Mouse (Mus musculus): ENCODE measurements around the gene Angptl7. TPM values are rescaled to one million over a fixed set of nuclear protein-coding genes. Genes with fewer than 3 reads are reported as not detected.

Angptl7 gene
- 0.10 and 0.13 TPM in 2 replicates for polyA plus RNA-seq (2012; rRNA removed)

DNA sequence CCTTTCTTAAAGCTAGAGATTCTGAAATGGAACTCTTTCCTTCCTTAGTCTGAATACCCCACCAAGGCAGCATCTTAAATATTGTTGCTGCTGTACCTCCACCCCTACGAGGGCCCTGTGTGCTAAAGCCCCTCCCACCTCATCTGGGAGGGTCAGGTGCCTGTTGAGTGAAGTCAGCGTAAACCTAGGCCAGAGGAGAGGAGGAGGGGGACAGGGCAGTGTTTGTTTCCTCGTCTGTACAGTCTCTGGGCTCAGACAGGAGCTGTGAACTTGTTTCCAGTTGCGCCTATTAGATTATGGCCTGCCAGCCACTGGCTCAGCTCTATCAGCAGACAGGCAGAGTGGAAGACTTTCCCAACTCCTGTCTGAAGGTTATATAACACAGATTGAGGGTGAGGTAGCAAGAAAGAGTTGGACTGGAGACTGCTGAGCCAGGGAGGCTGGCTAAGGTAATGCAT, at the start of gene Angptl7:
TSS of gene Angptl7 (minus strand) at position 51 of the 458 bp plus-strand sequence.
- Histone ChIP-seq H3K27me3 (ENCODE audit: control insufficient read depth, insufficient read depth, low read length) (no peaks in the 10 kb centered on the region), H3K4me1 (ENCODE audit: control insufficient read depth, insufficient read depth, low read length) (peaks cover 30% of the 10 kb centered on the region), H3K4me3 (replicated peaks; ENCODE audit: insufficient read depth, low read depth, low read length) (no peak within 1 kb of the TSS), H3K27ac (ENCODE audit: insufficient read depth, low read length) (no peak within 1 kb of the TSS)
- no peak for TF ChIP-seq CTCF (IDR thresholded peaks at IDR 0.05; ENCODE audit: borderline replicate concordance, insufficient read depth, low read depth, low read length)
- no peak for TF ChIP-seq POLR2A (IDR thresholded peaks at IDR 0.05; ENCODE audit: borderline replicate concordance, insufficient read depth, low read length)
- WGBS = 92% methylated on average over 4 of the region's 4 CpGs
- no peak for DNase-seq

DNA sequence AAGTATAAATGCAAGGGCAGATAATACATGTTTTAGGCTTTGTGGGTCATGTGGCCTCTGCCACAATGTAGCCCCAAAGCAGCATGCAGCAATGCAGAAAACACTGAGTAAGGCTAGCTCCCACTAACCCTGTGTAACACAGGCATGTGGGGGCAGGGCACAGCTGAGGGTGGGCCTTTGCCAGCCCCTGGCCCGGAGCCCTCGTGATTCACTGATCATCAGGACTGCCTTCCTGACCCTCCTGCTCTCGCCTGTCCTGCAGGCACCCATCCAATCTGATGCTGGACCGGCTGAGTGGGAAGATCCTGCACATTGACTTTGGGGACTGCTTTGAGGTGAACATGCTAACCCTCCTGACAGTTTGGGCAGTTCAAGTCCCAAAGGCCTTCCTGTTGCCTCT, 48.8 kb upstream of the Angptl7 start:
- no peak overlapping the region for H3K27ac ChIP-seq (ENCODE audit: insufficient read depth, low read length)
- H3K4me1 ChIP-seq (ENCODE audit: control insufficient read depth, insufficient read depth, low read length) = no peaks in the 10 kb centered on the region
- H3K4me3 ChIP-seq (replicated peaks; ENCODE audit: insufficient read depth, low read depth, low read length) = no peak overlapping the region
- no peaks in the 10 kb centered on the region for H3K27me3 ChIP-seq (ENCODE audit: control insufficient read depth, insufficient read depth, low read length)
- no peak for TF ChIP-seq CTCF (IDR thresholded peaks at IDR 0.05; ENCODE audit: borderline replicate concordance, insufficient read depth, low read depth, low read length)
- TF ChIP-seq POLR2A (IDR thresholded peaks at IDR 0.05; ENCODE audit: borderline replicate concordance, insufficient read depth, low read length) = no peak
- WGBS = 21% methylated on average over 4 of the region's 4 CpGs
- DNase-seq = no peak

DNA sequence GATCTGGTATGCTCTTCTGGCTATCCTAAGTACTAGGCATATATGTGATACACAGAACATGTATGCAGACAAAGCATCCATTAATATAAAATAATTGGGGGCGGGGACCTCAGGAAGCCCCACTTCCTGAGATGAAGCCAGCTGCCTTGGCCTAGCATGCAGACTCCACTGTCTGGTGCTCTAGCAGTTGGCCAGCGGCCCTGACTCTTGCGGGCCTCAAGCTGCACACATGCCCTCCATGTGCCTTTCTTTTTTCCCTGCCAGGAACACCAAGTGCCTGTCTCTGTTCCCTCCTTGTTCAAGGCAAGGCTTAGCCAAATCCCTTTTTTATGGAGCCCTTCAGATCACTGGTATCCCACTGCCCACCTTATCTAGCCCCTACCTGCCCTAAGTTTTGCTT, 35.6 kb upstream of the Angptl7 start:
- WGBS = 15% methylated on average over 3 of the region's 3 CpGs
- TF ChIP-seq POLR2A (IDR thresholded peaks at IDR 0.05; ENCODE audit: borderline replicate concordance, insufficient read depth, low read length) = no peak
- TF ChIP-seq CTCF (IDR thresholded peaks at IDR 0.05; ENCODE audit: borderline replicate concordance, insufficient read depth, low read depth, low read length) = no peak
- H3K4me1 ChIP-seq (ENCODE audit: control insufficient read depth, insufficient read depth, low read length) = peaks cover 14% of the 10 kb centered on the region
- no peaks in the 10 kb centered on the region for H3K27me3 ChIP-seq (ENCODE audit: control insufficient read depth, insufficient read depth, low read length)
- DNase-seq = peak in 1 of 2 experiments; percentile 43
- H3K4me3 ChIP-seq (replicated peaks; ENCODE audit: insufficient read depth, low read depth, low read length) = no peak overlapping the region
- no peak overlapping the region for H3K27ac ChIP-seq (ENCODE audit: insufficient read depth, low read length)

DNA sequence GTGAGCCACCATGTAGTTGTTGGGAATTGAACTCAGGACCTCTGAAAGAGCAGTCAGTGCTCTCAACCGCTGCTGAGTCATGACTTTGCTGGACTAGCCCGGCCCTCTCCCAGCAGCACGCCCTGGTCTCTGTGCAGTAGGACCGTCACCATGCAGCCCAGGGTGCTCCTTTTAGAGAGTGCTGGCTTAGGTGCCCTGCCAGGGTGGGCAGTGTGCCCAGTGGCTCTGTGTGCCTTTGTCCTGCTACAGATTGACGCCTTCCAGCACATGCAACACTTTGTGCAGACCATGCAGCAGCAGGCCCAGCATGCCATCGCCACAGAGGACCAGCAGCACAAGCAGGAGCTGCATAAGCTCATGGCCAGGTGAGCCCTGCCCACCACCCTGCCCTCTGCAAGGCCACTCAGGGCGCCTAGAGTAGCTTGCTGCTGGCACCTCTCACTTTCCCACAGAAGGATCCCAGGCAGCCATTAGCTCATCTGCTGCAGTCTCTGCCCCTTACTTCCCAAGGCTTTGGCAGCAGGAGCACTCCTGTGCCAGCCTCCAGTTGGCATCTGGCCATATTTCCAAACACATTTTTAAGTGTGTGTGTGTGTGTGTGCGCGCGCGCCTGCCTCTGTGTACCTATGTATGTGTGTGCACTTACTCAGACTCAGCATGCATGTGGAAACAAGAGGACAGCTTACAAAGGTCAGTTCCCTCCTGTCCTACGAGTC, 33.5 kb upstream of the Angptl7 start:
- WGBS = 31% methylated on average over 12 of the region's 12 CpGs
- H3K4me1 ChIP-seq (ENCODE audit: control insufficient read depth, insufficient read depth, low read length) = peaks cover 17% of the 10 kb centered on the region
- TF ChIP-seq POLR2A (IDR thresholded peaks at IDR 0.05; ENCODE audit: borderline replicate concordance, insufficient read depth, low read length) (no peak), CTCF (IDR thresholded peaks at IDR 0.05; ENCODE audit: borderline replicate concordance, insufficient read depth, low read depth, low read length) (no peak)
- H3K27me3 ChIP-seq (ENCODE audit: control insufficient read depth, insufficient read depth, low read length) = no peaks in the 10 kb centered on the region
- no peak overlapping the region for H3K4me3 ChIP-seq (replicated peaks; ENCODE audit: insufficient read depth, low read depth, low read length)
- H3K27ac ChIP-seq (ENCODE audit: insufficient read depth, low read length) = no peak overlapping the region
- peak; percentile 59 to 63 for DNase-seq

DNA sequence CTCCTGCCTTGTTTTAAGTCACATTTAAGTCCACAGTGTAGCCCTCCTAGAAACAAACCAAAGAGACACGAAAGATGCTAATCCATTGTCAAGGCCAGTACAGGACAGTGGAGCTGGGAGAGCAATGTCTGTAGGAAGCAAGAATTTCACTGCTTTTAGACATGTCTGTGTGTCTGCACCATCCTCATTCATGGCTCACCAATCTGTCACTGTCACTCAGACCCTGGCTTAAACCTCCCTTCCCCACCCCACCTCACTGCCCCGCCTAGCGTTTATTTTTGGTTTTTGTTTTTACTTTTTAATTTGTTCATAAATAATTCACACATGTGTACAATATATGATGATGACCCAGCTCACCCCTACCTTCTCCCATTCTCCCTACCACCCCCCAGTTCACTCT, 32.3 kb upstream of the Angptl7 start:
- no peaks in the 10 kb centered on the region for H3K27me3 ChIP-seq (ENCODE audit: control insufficient read depth, insufficient read depth, low read length)
- TF ChIP-seq CTCF (IDR thresholded peaks at IDR 0.05; ENCODE audit: borderline replicate concordance, insufficient read depth, low read depth, low read length) (no peak), POLR2A (IDR thresholded peaks at IDR 0.05; ENCODE audit: borderline replicate concordance, insufficient read depth, low read length) (no peak)
- DNase-seq = no peak
- 95% methylated on average over 3 of the region's 3 CpGs for WGBS
- no peak overlapping the region for H3K4me3 ChIP-seq (replicated peaks; ENCODE audit: insufficient read depth, low read depth, low read length)
- H3K4me1 ChIP-seq (ENCODE audit: control insufficient read depth, insufficient read depth, low read length) = peaks cover 17% of the 10 kb centered on the region
- H3K27ac ChIP-seq (ENCODE audit: insufficient read depth, low read length) = no peak overlapping the region

DNA sequence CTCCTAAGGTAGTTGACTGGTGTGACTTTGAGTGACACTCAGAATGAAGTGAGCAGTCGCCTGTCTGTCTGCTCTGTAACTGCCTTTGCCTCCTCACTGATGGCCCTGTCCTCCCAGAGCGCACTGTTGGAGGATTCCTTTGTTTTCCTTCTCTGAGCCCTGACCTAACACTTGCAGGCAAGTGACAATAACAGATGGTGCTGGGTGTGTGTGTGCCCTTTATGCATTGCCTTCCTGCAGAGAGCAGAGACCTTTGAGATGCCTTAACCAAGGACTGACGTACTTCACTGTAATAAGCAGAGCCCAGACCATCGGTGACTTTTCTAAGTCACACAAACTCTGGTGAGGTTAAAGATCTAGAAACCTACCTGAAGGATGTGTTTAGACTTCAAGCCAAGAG, 31.1 kb upstream of the Angptl7 start:
- DNase-seq = peak; percentile 48 to 68
- Histone ChIP-seq H3K4me1 (ENCODE audit: control insufficient read depth, insufficient read depth, low read length) (peaks cover 17% of the 10 kb centered on the region), H3K4me3 (replicated peaks; ENCODE audit: insufficient read depth, low read depth, low read length) (no peak overlapping the region), H3K27ac (ENCODE audit: insufficient read depth, low read length) (peak overlapping the region; percentile 27), H3K27me3 (ENCODE audit: control insufficient read depth, insufficient read depth, low read length) (no peaks in the 10 kb centered on the region)
- 32% methylated on average over 4 of the region's 4 CpGs for WGBS
- no peak for TF ChIP-seq CTCF (IDR thresholded peaks at IDR 0.05; ENCODE audit: borderline replicate concordance, insufficient read depth, low read depth, low read length)
- TF ChIP-seq POLR2A (IDR thresholded peaks at IDR 0.05; ENCODE audit: borderline replicate concordance, insufficient read depth, low read length) = no peak

DNA sequence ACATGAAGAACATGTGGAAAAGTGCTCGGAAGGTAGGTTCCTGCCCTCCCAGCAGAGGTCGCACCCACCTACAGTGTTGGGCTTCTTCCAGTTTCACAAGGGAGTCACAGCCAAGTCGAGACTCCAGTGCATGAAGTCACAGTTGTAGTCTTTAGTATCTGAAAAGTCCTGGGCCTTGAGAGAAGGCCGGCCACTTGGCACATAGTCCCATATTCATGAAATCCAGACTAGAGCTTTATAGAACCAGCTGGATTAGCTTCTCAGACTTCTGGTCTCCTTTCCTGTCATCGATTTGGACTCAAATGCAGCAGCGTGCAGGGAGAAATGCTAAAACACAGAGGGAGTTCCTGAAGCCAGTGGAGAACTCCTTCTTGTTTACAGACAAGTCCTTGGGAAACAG, 30.5 kb upstream of the Angptl7 start:
- TF ChIP-seq POLR2A (IDR thresholded peaks at IDR 0.05; ENCODE audit: borderline replicate concordance, insufficient read depth, low read length) (no peak), CTCF (IDR thresholded peaks at IDR 0.05; ENCODE audit: borderline replicate concordance, insufficient read depth, low read depth, low read length) (no peak)
- Histone ChIP-seq H3K4me3 (replicated peaks; ENCODE audit: insufficient read depth, low read depth, low read length) (no peak overlapping the region), H3K27ac (ENCODE audit: insufficient read depth, low read length) (no peak overlapping the region), H3K27me3 (ENCODE audit: control insufficient read depth, insufficient read depth, low read length) (no peaks in the 10 kb centered on the region), H3K4me1 (ENCODE audit: control insufficient read depth, insufficient read depth, low read length) (peaks cover 14% of the 10 kb centered on the region)
- no peak for DNase-seq
- 65% methylated on average over 6 of the region's 6 CpGs for WGBS

DNA sequence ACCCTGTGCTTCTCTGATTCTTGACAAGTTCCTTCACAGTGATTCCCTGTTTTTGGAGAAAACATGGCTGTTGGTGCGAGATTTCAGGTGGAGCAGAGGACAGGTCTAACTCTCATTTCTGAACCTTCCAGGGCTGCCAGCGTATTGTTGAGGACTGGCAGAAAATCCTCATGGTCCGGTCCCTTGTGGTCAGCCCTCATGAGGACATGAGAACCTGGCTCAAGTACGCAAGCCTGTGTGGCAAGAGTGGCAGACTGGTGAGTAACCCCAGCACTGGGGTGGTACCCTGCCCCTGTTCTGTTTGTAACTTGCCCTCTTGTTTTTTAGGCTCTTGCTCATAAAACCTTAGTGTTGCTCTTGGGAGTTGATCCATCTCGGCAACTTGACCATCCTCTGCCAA, 30.1 kb upstream of the Angptl7 start:
- 94% methylated on average over 5 of the region's 5 CpGs for WGBS

More for the DNA sequence above, 30.1 kb upstream of the Angptl7 start:
- Histone ChIP-seq H3K27ac (ENCODE audit: insufficient read depth, low read length) (no peak overlapping the region), H3K4me1 (ENCODE audit: control insufficient read depth, insufficient read depth, low read length) (peaks cover 14% of the 10 kb centered on the region), H3K27me3 (ENCODE audit: control insufficient read depth, insufficient read depth, low read length) (no peaks in the 10 kb centered on the region), H3K4me3 (replicated peaks; ENCODE audit: insufficient read depth, low read depth, low read length) (no peak overlapping the region)
- no peak for TF ChIP-seq CTCF (IDR thresholded peaks at IDR 0.05; ENCODE audit: borderline replicate concordance, insufficient read depth, low read depth, low read length)
- TF ChIP-seq POLR2A (IDR thresholded peaks at IDR 0.05; ENCODE audit: borderline replicate concordance, insufficient read depth, low read length) = no peak
- DNase-seq = no peak

Data from cerebellum, adult 2 months (tissue).